Mouse (Mus musculus) heart, embryonic 15.5 days (tissue): ENCODE results near the gene Stk32c. TPM values are rescaled to one million over a fixed set of nuclear protein-coding genes. Genes with fewer than 3 reads are reported as not detected.

Source experiments
- ATAC-seq: fragments of 200-750 bp; cut with Nextera tagmentation; replicated peaks from 2 replicates; pipeline ENCODE4 v1.8.0; 2017; ENCODE audit warnings: low read depth, moderate TSS enrichment; ENCODE audit not compliant: insufficient number of reproducible peaks, insufficient read depth, low FRiP score
- H3K27ac ChIP-seq: fragments of 300-500 bp; sonication (generic); 2 replicates; pipeline ENCODE4 v1.5.1; 2015; ENCODE audit warnings: mild to moderate bottlenecking, inconsistent platforms
- H3K27me3 ChIP-seq: fragments of 300-500 bp; sonication (generic); 2 replicates; pipeline ENCODE4 v1.6.1; 2015; ENCODE audit warnings: inconsistent platforms
- H3K36me3 ChIP-seq: fragments of 300-500 bp; sonication (generic); 2 replicates; pipeline ENCODE4 v1.6.1; 2015; ENCODE audit warnings: mild to moderate bottlenecking, inconsistent platforms
- H3K4me1 ChIP-seq: fragments of 300-500 bp; sonication (generic); replicated peaks from 2 replicates; pipeline ENCODE4 v1.6.1; 2015; ENCODE audit warnings: inconsistent platforms
- H3K4me2 ChIP-seq: fragments of 300-500 bp; sonication (generic); 2 replicates; pipeline ENCODE4 v1.6.1; 2015; ENCODE audit warnings: inconsistent platforms, mild to moderate bottlenecking, moderate library complexity
- H3K4me3 ChIP-seq: fragments of 300-500 bp; sonication (generic); 2 replicates; pipeline ENCODE4 v1.5.1; 2015; ENCODE audit warnings: mild to moderate bottlenecking, inconsistent platforms
- H3K9ac ChIP-seq: fragments of 300-500 bp; sonication (generic); 2 replicates; pipeline ENCODE4 v1.6.1; 2015; ENCODE audit warnings: mild to moderate bottlenecking, inconsistent platforms
- H3K9me3 ChIP-seq: fragments of 300-500 bp; sonication (generic); replicated peaks from 2 replicates; pipeline ENCODE4 v1.6.1; 2016; ENCODE audit warnings: inconsistent platforms
- WGBS: fragments of 180-500 bp; shearing (Covaris S2); methylation state at CpG from one replicate; pipeline ENCODE4 v1.1.7; 2015; ENCODE audit warnings: mixed read lengths; 5-methylcytosine and 5-hydroxymethylcytosine counted together
- polyA plus RNA-seq: library from polyadenylated mRNA; unstranded; fragments of >200 nt; fragmentation: Nextera tagmentation; extraction: Ambion mirVana; gene quantifications from 2 replicates; pipeline ENCODE4 v1.2.1, GENCODE M21; 2015

Gene Stk32c
- 0.08 and 0.10 TPM in 2 replicates for polyA plus RNA-seq

DNA sequence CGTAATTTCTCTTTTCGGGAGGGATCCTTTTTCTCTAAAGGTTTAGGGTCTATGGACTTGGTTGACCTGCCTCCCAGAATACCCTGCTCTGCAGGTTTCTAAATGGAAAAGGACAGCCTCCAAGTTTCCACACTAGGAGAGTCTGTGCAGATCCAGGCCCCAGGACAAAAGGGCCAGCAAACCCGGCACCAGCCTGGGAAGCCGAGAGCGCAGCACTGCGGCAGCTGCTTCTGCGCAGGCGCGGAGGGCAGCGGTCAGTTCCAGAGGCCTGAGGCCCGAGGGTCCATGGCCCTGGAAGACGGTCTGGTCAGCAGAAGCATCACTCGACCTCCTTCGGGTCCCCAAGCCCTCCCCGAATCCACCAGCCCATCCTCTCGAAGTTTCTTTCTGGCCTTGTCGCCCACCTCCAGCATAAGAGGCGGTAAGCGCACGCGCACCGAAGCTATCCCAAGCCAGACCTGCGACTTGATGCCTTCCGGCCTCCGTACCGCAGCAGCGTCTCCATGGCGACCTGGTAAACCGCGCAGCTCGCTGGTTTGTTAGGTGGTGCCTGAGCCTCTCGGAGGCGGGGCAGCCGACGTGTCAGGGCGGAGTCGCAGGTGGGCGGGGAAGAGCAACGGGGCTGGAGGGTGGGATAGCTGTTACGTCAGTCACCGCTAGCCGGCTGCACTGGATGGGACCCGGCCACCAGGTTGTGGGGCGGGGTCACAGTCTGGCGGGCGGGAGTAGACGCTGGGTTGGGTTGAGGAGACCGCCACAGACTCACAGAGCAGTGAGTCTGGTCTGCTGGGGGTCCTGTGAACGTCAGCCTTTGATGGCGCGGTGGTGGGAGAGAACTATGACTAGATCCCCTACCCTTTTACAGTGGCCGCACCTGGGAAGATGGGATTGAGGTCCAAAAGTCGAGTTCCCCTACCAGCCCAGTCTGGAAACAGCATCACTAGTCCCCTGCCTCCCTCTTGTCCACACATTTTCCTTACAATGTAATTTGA lies at the start of gene Stk32c, which contains the start of gene Lrrc27:
Gene Stk32c (minus strand): TSS at position 554 of the 992 bp plus-strand sequence.
Gene Lrrc27 (plus strand): TSS at position 235 of the 992 bp plus-strand sequence.
- Histone ChIP-seq H3K9me3 (no peaks in the 10 kb centered on the region), H3K27me3 (no peaks in the 10 kb centered on the region), H3K36me3 (no peaks in the 10 kb centered on the region), H3K27ac (peak within 1 kb of the TSS; percentile 83), H3K4me2 (peak within 1 kb of the TSS; percentile 68), H3K9ac (peak within 1 kb of the TSS; percentile 70), H3K4me3 (peak within 1 kb of the TSS; percentile 61), H3K4me1 (peaks cover 17% of the 10 kb centered on the region)
- 2% methylated on average over 53 of the region's 53 CpGs for WGBS
- ATAC-seq = peak; percentile 97

DNA sequence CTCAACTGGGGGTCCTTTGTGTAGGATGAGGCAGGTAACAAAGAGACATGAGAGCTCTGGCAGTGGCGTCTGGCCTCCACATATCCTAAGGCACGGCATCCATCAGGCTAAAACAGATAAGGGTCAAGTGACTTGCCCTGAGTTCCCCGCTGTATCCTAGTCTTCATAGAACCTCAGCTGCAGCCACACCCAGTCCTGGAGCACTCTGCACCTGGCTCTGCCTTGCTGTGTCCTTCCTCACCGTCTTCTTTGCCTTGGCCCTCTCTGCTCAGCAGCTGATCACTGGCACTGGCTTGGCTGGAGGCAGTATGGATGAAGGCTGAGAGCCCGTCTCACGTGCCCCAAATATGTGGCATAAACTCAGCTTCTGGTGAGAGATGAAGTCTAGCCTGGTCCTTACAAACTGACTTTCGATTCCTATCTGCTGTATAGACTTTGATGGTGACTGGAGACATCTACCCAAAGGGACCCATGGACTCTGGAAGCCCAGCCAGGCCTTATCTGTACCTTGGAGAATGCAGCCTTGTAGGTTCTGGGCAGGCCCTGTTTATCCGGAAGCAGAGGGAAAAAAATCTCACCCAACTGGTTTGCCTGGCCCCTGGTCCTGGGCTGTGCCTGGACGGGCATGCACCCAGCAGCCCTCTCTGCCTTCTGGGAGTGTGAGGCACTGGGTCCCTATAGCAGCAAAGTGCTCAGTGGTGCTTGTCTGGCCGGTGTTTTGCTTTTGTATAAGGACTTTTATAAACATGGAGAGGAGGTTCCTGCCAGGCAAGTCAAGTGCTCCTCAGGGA lies 44.8 kb upstream of the Stk32c start:
- H3K9me3 ChIP-seq = no peaks in the 10 kb centered on the region
- no peak overlapping the region for H3K4me3 ChIP-seq
- no peak overlapping the region for H3K9ac ChIP-seq
- peaks cover 36% of the 10 kb centered on the region for H3K36me3 ChIP-seq
- H3K4me1 ChIP-seq = peaks cover 37% of the 10 kb centered on the region
- no peak; the same call in 1 of the 2 replicates for ATAC-seq
- H3K27me3 ChIP-seq = no peaks in the 10 kb centered on the region
- 44% methylated on average over 10 of the region's 10 CpGs for WGBS
- no peak overlapping the region for H3K4me2 ChIP-seq
- H3K27ac ChIP-seq = peak overlapping the region; percentile 5

DNA sequence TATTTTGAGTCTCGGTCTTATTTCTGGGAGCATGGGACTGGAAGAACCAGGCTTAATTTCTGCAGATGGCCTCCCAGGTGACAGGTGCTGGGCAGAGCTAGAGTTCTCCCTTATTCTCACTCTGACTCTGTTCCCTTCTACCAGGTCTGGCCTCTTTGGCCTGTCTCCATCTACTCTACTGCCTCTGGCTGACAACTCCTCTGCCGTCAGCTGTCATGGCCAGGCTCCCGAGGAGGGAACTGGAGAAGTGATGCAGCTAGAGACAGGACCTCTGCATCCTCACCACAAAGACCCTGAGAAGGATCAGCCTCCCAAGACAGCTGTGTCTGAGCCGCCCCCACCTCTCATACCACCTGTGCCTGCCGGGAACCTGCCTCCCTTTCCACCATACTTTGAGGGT lies 41.5 kb upstream of the Stk32c start:
- Histone ChIP-seq H3K9me3 (no peaks in the 10 kb centered on the region), H3K4me1 (peaks cover 67% of the 10 kb centered on the region), H3K27me3 (no peaks in the 10 kb centered on the region), H3K9ac (no peak overlapping the region), H3K36me3 (peaks cover 21% of the 10 kb centered on the region), H3K4me3 (no peak overlapping the region), H3K27ac (no peak overlapping the region), H3K4me2 (no peak overlapping the region)
- 68% methylated on average over 5 of the region's 5 CpGs for WGBS
- ATAC-seq = no peak

DNA sequence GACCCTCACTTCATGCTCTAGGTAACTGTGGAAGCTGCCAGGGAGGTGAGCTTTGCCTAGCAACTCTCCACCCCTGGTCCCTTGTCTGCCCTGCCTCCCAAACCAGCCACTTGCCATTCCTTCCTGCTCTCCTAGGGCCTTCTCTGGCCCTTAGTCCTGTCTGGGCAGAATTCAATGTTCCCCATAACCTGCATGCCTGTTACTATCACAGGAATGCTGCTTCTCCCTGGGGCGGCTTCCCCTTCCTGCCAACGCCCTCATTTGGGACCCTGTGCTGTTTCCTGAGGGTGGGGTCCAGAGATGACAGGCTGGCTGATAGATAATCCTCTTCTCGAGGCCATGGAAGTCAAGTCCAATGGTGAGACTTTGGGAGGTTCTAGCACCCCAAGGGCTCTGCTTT lies 40.4 kb upstream of the Stk32c start:
- 0 out of 2 replicates have a peak overlapping the region, but pooled peaks have one; percentile 36 for H3K27ac ChIP-seq
- H3K36me3 ChIP-seq = peaks cover 21% of the 10 kb centered on the region
- no peaks in the 10 kb centered on the region for H3K27me3 ChIP-seq
- no peak overlapping the region for H3K4me2 ChIP-seq
- no peak for ATAC-seq
- 46% methylated on average over 3 of the region's 3 CpGs for WGBS
- H3K4me3 ChIP-seq = no peak overlapping the region
- no peak overlapping the region for H3K9ac ChIP-seq
- H3K4me1 ChIP-seq = peaks cover 65% of the 10 kb centered on the region
- H3K9me3 ChIP-seq = no peaks in the 10 kb centered on the region

DNA sequence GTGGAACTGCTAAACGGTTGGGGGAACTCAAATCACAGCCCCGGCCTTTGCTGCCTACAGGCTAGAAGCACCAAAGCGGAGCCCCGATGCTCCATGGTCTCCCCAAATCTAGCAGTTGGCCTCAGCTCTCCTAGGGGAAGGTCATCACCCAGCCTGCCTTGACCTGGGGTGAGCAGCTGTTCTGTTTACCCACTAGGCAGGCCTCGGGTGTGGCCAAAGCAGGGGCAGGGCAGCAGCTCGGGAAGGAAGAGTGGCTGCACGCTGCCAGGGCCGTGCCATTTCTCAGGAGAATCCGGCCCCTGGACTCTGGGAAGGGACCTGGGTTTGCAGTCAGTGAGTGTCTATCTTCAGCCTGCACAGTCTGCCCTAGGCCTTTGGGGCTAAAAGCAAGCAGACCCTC lies 39.9 kb upstream of the Stk32c start:
- ATAC-seq = no peak
- Histone ChIP-seq H3K36me3 (peaks cover 21% of the 10 kb centered on the region), H3K4me1 (peaks cover 61% of the 10 kb centered on the region), H3K9me3 (no peaks in the 10 kb centered on the region), H3K9ac (no peak overlapping the region), H3K27ac (peak overlapping the region; percentile 36; the same call in 1 of the 2 replicates), H3K27me3 (no peaks in the 10 kb centered on the region), H3K4me3 (no peak overlapping the region), H3K4me2 (no peak overlapping the region)
- WGBS = 48% methylated on average over 9 of the region's 9 CpGs

DNA sequence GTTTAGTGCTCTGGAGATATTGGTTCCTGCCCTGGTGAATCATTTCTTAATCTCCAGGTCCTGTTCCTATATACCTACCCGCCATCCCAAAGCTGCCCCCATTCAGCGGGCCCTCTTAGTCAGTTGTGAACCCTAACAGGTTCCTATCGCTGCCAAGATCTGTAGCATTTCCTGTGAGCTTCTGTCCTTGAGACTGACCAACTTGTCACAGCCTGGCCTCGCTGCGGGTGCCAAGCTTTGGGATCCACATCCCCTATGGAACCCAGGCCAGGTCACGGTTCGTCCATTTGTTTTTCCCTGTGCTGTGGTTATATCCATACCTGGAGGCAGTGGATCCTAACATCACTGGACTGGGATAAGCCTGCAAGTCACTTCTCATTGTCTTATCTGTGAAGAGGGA lies 39.5 kb upstream of the Stk32c start:
- Histone ChIP-seq H3K27ac (no peak overlapping the region), H3K4me2 (no peak overlapping the region), H3K4me3 (no peak overlapping the region), H3K4me1 (peaks cover 61% of the 10 kb centered on the region), H3K9ac (no peak overlapping the region), H3K9me3 (no peaks in the 10 kb centered on the region), H3K27me3 (no peaks in the 10 kb centered on the region), H3K36me3 (peaks cover 21% of the 10 kb centered on the region)
- no peak for ATAC-seq
- 69% methylated on average over 7 of the region's 7 CpGs for WGBS

DNA sequence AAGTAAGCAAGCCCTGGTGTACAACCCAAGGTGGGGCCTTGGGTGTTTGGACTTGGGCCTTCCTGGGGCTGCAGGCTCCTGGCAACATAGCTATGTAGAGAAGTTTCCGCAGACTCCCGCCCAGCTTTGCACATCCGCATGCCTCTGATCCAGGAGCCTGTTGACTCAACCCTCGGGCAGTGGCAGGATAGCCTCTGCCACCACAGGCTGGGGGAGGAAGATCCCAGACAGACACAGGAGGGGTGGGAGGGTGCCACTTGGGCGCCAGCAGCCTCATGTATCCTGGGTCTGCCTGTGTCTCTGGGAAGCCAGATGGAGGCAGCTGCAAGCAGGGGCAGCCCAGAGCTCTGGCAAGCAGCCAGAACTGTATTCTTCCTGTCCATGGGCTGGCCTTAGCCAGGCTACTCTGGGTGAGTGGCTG lies 38.8 kb upstream of the Stk32c start:
- no peak overlapping the region for H3K4me3 ChIP-seq
- peak; percentile 6; the same call in 1 of the 2 replicates for ATAC-seq

DNA sequence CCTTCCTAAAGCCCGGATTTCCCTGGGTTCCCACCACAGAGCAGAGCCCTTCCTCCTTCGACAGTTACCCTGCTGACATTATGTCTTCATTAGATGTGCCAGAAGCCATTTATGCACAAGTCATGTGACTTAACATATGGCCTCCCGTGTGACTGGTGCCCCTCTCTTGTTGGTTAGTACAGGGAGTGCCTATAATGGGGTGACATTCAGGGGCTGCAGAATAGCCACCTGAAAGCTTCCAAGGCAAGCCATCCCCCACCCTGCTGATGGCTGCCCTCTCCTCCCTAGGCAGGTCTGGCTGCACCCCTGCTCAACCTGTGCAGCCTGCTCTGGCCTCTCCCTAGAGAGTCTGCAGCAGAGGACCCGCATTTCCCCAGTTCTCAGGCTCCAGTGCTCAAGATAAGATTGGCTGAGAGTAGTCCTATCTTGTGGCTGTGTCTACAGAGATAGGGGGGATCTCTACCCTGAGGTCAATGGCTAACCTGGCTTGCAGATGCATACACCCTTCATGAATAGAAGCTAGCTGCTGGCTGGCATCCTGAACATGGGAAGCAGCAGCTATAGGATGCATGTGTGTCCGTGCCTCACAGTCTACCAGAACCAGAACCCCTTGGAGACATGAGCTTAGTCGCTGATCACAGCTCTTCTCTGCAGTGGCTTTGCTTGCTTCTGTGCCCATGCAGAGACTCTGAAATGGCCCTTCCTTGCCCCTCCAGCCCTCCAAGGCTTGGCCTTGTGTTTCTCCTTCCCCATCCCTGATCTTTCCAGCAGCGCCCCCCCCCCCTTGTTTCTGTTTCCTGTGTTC lies 36.5 kb upstream of the Stk32c start:
- ATAC-seq = no peak
- peak overlapping the region; percentile 86; the same call in 1 of the 2 replicates for H3K27ac ChIP-seq
- WGBS = 25% methylated on average over 7 of the region's 7 CpGs

More for the DNA sequence above, 38.8 kb upstream of the Stk32c start:
- peak overlapping the region; percentile 66 for H3K27ac ChIP-seq
- H3K4me1 ChIP-seq = peaks cover 64% of the 10 kb centered on the region
- 36% methylated on average over 5 of the region's 5 CpGs for WGBS
- H3K36me3 ChIP-seq = peaks cover 21% of the 10 kb centered on the region
- H3K9ac ChIP-seq = no peak overlapping the region
- no peaks in the 10 kb centered on the region for H3K9me3 ChIP-seq
- H3K4me2 ChIP-seq = peak overlapping the region; percentile 19; the same call in 1 of the 2 replicates
- no peaks in the 10 kb centered on the region for H3K27me3 ChIP-seq

DNA sequence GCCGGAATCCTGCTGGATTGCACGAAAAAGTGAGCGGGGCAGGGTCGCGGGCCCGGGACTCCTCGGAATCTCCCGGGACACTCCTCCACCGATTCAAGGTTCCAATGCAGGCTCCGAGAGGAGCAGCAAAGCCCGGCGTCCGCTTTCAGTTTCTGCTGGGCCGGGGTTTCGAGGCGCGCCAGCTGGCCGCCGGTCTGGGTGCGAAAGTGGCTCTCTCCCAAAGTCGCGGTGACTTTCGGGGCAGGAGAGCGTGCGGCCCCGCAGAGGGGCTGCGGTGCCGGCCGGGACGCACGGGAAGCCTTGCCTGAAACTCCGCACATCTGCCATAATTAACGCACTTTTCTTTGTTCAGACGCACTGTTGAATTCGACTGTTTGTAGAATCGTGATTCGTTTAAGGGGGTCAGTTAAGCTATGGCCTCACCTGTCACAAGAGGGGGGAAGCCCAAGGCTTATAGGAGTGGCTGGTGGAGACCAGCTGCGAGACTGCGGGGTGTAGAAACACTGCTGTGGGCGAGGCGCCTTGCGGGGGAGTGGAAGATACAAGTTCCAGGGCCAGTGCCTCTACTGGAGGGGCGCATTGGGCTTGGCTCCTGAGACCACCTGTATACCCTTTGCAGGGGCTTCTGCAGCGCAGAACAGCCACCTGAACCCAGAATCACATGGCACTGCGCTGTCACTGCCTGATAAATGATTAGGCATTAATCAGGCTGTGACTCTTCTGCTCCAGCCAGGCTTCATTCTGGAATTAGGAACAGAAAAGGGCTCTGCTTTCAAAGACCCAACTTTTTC lies 35.7 kb upstream of the Stk32c start:
- H3K4me1 ChIP-seq = peaks cover 75% of the 10 kb centered on the region
- no peaks in the 10 kb centered on the region for H3K9me3 ChIP-seq
- 3% methylated on average over 45 of the region's 45 CpGs for WGBS
- peak overlapping the region; percentile 88 for H3K9ac ChIP-seq
- H3K4me2 ChIP-seq = peak overlapping the region; percentile 92
- no peaks in the 10 kb centered on the region for H3K36me3 ChIP-seq
- H3K27me3 ChIP-seq = no peaks in the 10 kb centered on the region
- peak; percentile 3; the same call in 1 of the 2 replicates for ATAC-seq
- peak overlapping the region; percentile 77 for H3K4me3 ChIP-seq
- peak overlapping the region; percentile 86 for H3K27ac ChIP-seq

More for the DNA sequence above, 36.5 kb upstream of the Stk32c start:
- peaks cover under 1% of the 10 kb centered on the region; the same call in 1 of the 2 replicates for H3K36me3 ChIP-seq
- H3K9ac ChIP-seq = no peak overlapping the region
- peak overlapping the region; percentile 92 for H3K4me2 ChIP-seq
- no peaks in the 10 kb centered on the region for H3K9me3 ChIP-seq
- peak overlapping the region; percentile 77 for H3K4me3 ChIP-seq
- peaks cover 77% of the 10 kb centered on the region for H3K4me1 ChIP-seq
- no peaks in the 10 kb centered on the region for H3K27me3 ChIP-seq
